Mouse (Mus musculus): Measurements from ENCODE around the gene Nrn1.
A peak's percentile ranks its signal among the peaks of the same experiment; 100 is the strongest.

Gene Nrn1

GRCm38 (mm10) chr13:36734731-36735571, at the start of gene Nrn1:
Gene Nrn1, minus strand, starts transcription at chr13:36735131.
- DNase-seq (ENCODE audit: low read depth), result no peak

- DNase-seq (ENCODE audit: low read depth), result no peak
Measured at GRCm38 (mm10) chr13:36779626-36780025, 44.7 kb upstream of the Nrn1 start.

- DNase-seq (ENCODE audit: low read depth), result no peak
Measured at GRCm38 (mm10) chr13:36766801-36767200, 31.9 kb upstream of the Nrn1 start.

GRCm38 (mm10) chr13:36751861-36752260, 16.9 kb upstream of the Nrn1 start:
- DNase-seq (ENCODE audit: low read depth), result no peak

GRCm38 (mm10) chr13:36750056-36750455, 15.1 kb upstream of the Nrn1 start:
- peak; percentile 5 for DNase-seq (ENCODE audit: low read depth)

- no peak for DNase-seq (ENCODE audit: low read depth)
Measured at GRCm38 (mm10) chr13:36736619-36736996, 1.7 kb upstream of the Nrn1 start.

- DNase-seq (ENCODE audit: low read depth), result no peak
Measured at GRCm38 (mm10) chr13:36735901-36736618, 1.1 kb upstream of the Nrn1 start.

GRCm38 (mm10) chr13:36733989-36734690, 791 bp downstream of the Nrn1 start:
- no peak for DNase-seq (ENCODE audit: low read depth)

GRCm38 (mm10) chr13:36733566-36733965, 1.4 kb downstream of the Nrn1 start:
- DNase-seq (ENCODE audit: low read depth), result no peak

GRCm38 (mm10) chr13:36732891-36733490, 1.9 kb downstream of the Nrn1 start:
- DNase-seq (ENCODE audit: low read depth), result no peak

- DNase-seq (ENCODE audit: low read depth), result no peak
Measured at GRCm38 (mm10) chr13:36731931-36732461, 2.9 kb downstream of the Nrn1 start.

GRCm38 (mm10) chr13:36731016-36731930, 3.7 kb downstream of the Nrn1 start:
- no peak for DNase-seq (ENCODE audit: low read depth)

- DNase-seq (ENCODE audit: low read depth), result no peak
Measured at GRCm38 (mm10) chr13:36730341-36730761, 4.6 kb downstream of the Nrn1 start.

- no peak for DNase-seq (ENCODE audit: low read depth)
Measured at GRCm38 (mm10) chr13:36729731-36730340, 5.1 kb downstream of the Nrn1 start.

- DNase-seq (ENCODE audit: low read depth), result no peak
Measured at GRCm38 (mm10) chr13:36728509-36728908, 6.4 kb downstream of the Nrn1 start.

- DNase-seq (ENCODE audit: low read depth), result no peak
Measured at GRCm38 (mm10) chr13:36727779-36728470, 7.0 kb downstream of the Nrn1 start.

GRCm38 (mm10) chr13:36726951-36727778, 7.8 kb downstream of the Nrn1 start:
- DNase-seq (ENCODE audit: low read depth), result no peak

- no peak for DNase-seq (ENCODE audit: low read depth)
Measured at GRCm38 (mm10) chr13:36726551-36726950, 8.4 kb downstream of the Nrn1 start.

- no peak for DNase-seq (ENCODE audit: low read depth)
Measured at GRCm38 (mm10) chr13:36725881-36726280, 9.1 kb downstream of the Nrn1 start.

Measured in 416B (cell line).